Mouse (Mus musculus): Measurements from ENCODE around the gene Frat2.

DNA sequence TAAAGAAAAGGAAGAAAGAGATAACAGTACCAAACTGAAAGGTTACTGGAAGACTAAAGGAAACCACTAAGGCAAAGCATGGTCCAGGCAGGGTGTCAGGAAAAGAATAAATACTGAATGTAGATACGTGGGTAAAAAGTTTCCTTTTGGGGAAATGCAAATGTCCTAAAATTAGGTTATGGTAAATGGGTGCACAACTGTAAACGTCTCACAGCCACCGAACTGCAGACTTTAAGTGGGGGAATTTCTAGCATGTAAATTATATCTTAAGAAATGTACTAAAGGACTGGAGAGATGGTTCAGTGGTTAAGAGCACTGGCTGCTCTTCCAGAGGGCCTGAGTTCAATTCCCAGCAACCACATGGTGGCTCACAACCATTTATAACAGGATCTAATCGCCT lies 29.2 kb downstream of the Frat2 start:
- TF ChIP-seq CTCF (IDR thresholded peaks at IDR 0.05; ENCODE audit: low read depth) (no peak), EP300 (IDR thresholded peaks at IDR 0.05; ENCODE audit: low read depth) (no peak)
